Mouse (Mus musculus) spleen, adult 12 weeks (tissue): ENCODE measurements around the gene Spata7.

Experiments
- DNase-seq: peaks from one replicate; pipeline ENCODE4 v3.0.0; 2022; ENCODE audit warnings: low spot score

Gene Spata7

DNA sequence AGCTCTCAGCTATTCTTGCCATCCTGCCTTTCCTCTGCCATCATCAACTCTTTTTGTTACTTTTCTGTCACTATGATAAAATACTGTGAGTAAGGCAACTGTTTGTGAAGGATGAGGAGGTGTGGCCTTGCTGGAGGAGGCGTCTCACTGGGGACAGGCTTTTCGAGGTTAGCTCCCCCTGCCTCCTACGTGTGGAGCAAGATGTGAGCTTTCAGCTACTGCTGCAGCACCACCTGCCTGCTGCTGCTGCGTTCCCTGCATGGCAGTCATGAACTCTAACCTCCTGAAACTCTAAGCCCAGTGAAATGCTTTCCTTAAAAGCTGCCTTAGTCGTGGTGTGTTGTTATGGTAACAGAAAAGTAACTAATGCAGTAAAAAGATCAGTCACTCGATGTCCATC lies 45.9 kb downstream of the Spata7 start:
- no peak for DNase-seq

DNA sequence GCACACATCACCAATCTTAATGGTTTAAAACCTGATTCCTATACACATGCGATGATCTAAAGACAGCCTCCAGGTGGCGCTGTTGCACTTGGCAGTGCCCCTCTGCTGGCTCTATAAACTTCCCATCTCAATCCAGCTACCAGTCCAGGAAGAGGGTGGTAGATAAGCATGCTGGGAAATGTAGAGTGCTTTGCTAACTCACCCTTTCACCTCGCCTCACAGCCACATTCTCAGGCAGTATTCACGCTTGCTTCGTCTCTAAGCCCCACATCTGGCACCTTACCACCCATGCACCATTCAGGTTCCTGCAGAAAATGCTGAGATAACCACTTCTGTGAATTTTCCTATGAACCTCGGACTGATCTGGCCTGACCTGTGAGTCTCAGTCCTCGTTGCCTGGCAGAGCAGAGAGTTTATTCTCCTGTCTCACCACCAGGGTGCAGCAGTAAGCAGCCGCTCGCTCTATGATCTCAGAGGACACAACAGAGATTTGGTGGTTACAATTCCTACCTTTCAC lies 46.7 kb downstream of the Spata7 start:
- peak; percentile 34 for DNase-seq

DNA sequence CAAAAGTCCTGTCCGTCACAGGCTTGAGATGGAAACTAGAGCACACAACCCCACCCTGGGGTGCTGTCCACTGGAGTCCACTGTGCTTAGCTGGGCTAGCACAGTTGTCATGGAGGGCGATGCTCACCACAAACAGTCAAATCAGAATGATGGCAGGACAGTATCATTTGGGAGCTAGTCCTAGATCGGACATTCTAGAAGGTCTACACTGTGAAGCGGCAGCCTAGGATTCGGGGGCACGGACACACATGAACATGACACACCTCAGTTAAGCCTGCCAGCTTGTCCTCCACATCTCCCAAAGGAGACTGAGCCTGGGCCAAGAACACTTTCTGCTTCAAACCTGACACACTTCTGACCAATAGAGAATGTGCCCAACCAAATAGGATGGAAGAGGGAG lies 48.9 kb downstream of the Spata7 start:
- DNase-seq = no peak

DNA sequence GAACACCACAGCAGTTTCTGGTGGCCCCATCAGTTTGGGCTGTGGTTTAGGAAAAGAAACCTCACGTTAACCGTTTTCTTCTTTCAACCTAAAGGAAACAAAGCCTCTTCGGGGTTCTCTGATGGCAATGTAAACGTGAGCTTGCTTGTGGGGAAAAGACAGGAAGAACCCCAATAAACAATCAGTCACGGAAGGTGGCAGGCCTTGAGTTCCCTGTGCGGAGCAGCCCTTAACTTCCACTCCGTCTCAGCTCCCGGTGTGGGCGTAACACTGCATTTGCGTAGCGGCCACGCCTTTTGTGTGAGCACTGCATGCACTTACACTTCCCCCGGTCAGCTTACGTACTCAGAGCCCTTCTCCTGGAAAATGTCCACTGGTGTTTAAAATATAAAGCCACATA lies 49.4 kb downstream of the Spata7 start:
- DNase-seq = no peak

DNA sequence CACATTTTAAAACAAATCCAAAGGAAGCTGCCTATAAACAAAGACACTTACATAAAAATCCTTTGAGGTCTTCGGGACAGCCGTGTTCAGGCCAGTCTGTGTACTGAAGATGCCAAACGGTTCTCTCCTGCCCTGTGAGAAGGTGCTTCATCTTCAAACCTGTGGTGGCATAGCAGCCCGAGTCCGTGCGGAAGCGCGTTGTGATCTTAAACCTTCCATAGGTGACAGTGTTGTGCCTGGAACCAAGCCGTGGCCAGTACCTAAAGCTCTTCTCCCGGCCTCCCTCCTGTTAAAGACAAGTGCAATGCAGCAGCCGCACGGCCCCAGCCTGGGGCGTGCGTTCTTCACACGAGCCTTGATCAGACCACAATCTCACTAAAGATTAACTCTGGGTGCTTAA lies 51.9 kb downstream of the Spata7 start:
- DNase-seq = no peak

DNA sequence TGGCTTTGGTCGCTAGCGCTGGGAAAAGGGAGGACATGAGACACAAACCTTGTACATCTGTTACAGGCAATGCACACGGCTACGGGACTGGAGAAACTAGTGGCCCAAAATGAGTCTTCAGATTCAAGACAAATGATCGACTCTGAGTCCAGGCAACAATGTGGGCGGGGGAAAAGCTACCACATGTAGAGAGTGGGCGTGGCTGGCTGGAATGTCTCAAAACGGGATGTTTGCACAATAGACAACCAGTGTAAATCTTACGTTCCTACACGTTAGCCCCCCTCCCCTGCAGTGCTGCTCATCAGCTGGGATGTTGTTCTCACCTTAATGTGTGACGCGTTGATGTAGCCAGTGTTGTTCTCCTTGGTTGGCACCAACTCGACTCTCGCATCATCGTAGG lies 54.2 kb downstream of the Spata7 start:
- DNase-seq = no peak

DNA sequence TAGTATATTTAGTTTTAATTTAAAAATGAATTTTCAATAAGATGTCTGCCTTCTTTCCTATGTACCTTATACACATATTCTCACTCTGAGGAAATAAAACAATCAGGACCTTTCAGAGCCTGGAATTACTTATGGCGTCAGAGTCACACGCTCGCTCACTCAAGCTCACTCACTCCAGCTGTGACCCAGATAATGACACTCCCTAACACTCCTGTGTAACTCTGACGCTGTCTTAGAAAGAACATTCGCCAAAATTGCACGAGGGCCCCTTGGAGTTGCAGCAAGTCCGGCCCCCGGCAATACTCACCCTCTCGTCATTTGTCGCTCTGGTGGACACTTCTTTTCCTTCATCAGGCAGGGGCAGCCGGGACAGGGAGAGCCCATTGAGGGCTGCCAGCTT lies 55.2 kb downstream of the Spata7 start:
- no peak for DNase-seq

DNA sequence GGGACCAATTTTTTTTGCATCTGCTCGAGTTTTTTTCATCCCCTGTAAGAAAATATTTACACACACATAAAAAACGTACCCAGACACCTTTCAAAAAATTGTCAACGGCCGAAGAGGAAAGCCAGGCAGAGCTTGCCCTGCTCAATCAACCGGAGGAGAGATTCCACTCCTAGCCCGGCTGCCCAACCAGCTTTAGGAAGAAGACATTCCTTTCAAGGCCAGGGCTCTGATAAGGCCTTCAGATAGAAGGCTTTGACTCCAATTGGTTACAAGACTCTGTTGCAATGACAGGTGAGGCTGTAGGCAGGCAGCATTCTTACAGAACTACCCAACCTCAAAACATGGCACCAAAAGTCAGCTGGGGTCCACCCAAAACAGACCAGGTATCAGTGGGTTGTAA lies 55.6 kb downstream of the Spata7 start:
- no peak for DNase-seq

DNA sequence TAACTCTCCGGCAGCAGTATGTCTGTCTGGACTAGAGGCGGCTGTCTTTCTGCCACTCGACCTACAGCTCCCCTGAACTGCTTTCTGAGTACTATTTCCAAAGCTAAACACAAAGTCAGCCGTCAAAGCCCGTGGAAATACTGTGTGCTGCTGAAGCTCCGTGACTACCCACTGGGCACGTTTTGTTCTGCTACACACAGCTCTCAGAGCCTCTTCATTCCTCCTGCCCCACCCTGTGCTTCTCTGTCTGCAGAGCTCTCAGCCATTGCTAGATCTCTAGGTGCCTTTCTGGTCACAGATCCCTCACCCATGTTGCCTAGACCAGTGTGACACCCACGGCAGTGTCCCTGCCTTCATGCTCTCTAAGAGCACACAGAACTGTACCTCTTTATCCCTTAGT lies 62.3 kb downstream of the Spata7 start:
- DNase-seq = no peak

DNA sequence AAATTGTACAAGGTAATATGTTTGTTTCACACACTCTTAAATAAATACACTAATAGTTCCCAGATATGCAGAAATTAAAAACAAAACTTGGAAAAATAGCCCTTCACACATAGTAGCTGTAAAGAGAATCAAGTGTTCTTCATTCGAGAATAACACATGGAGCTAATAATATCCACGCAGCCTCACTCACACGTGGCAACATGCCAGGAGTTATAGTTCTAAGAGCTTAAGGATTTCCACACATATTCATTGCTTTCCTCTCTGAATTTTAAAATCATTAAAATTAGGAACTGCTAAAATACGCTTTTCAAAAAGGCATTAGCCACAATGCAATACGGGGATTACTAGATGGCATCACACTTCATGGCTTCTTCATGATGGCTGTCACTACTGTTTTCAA lies 69.2 kb downstream of the Spata7 start:
- DNase-seq = no peak

DNA sequence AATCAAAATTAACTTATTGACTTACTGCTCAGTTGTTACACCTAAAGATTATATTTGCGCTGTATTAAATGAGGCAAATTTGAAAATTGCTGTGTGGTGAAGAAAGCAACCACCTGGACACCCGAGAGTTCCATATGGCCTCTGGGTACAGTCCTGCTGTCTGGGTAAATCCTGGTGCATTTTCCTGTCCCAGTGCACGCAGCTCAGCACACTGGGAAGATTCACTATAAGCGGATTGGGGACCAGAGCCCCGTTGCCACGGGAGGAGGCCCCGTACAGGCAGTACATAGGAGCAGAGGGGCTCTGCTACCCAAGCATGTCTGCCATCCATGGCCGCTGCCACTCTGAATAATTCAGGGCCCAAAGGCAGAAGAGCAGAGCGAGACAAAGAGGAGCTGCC lies 73.6 kb downstream of the Spata7 start:
- DNase-seq = no peak

DNA sequence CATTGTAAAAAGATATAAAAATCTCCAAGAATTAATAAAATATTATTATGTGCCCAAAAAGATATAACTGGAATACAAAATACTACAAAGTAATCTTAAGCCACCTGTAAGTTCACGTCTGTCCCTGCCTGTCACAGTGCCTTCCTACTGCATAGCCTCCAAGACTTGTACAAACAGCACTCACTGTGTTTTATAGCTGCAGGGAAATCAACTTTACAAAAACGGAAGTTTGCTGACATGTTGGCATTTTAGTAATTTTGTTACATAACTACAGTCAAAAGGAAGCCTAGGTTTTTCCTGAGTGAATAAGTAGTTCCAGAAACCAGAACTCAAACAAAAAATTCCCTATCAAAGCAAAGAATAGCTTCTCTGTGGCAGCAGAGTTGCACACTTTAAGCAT lies 75.6 kb downstream of the Spata7 start:
- no peak for DNase-seq

DNA sequence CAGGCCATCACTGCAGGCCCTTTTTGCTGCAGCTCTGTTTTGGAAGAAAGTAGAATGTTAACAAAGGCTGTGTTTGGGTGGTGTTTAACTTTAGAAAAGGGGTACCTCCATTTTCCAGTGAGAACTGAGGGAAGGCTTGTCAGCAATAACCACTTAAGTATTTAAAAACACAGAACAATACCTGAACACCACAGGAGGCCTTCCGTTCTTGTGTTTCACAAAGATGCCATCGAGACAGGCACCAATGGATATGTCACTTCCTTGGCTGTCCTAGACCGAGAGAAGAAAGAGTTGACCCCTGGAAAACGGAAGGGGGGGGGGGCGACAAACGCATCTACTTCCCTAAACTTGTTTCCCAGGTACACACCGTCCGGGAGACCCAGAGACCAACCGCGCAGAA lies 76.0 kb downstream of the Spata7 start:
- no peak for DNase-seq

DNA sequence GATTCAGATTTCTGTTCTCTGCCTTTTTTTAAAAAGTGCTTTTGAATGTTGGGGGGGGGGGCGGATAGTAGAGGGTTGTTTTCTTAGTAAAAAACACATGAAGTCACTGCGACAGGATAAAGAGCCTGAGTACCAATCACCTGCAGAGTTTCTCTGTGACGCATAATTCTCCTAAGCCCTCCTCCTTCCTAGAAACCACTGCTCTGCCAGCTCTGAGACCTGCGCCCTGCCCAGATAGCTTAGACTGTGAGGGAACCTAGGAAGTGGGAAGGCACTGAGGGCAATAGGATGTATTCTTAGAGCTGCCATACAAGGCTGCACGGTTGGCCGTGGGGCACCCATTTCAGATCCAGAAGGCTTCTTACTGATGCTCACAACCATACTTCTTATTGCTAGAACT lies 84.9 kb downstream of the Spata7 start:
- no peak for DNase-seq

DNA sequence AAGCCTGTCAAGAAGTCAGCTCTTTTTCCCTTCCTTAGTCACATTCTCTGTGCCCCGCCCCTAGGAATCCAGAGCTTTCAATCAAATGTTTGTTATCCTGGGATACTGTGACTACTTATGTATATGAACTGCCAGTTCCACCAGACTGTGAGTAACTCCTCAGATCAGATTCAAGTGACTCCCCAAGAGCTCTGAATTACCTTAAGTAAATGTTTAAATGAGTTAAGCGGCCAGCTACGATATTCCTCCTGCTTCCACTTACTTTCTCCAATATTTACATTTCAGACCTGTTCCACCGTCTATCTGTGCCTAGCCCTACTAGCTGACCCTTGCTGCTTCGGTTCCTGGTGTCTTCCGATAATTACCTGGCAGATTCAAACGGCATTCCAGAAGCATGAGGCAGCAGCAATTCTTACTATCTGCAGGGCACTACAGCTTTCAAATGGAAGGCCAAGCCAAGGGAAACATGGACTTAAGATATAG lies 85.7 kb downstream of the Spata7 start:
- DNase-seq = no peak

DNA sequence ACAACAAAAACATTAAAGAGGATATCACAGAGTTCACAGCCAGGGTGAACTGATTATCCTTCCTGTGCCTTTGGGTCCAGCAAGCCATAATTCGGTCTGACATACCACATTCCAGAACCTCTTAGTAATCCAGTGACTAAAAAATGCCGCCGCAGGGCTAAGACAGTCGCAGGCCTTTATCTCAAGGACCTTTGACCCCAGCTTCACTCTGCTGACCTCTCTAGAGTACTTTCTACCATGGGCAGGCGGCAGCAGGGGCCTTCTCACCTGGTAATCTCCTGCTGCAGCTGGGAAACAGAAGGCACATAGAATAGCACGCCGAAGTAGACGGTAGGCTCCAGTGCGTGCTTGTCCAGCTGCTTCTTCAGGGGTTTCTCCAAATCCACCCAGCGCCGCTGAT lies 86.8 kb downstream of the Spata7 start:
- DNase-seq = no peak

DNA sequence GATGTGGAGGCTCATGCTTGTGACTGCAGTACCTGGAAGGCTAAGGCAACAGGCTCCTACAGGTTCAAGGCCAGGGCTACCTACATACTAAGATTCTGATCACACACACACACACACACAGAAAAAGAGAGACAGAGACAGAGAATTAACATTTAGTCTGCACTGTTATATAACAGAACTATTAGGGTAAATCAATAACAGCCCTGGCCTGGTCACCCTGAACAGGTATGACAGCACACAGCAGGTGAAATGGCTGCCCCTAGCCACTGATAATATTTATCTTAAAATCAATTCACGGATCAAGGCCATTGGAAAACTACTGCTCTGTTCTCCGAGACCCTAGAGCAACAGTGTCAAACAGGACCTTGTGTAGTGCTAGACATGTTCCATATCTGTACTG lies 88.2 kb downstream of the Spata7 start:
- no peak for DNase-seq
